Mouse (Mus musculus) intestine, embryonic 15.5 days (tissue): ENCODE measurements around the gene Ptpn7. TPM values are rescaled to one million over a fixed set of nuclear protein-coding genes. Genes with fewer than 3 reads are reported as not detected.

ENCODE experiments used
- polyA plus RNA-seq: library from polyadenylated mRNA; unstranded; fragments of >200 nt; fragmentation: Nextera tagmentation; extraction: Ambion mirVana; gene quantifications from 2 replicates; pipeline ENCODE4 v1.2.1, GENCODE M21; 2015

The Ptpn7 gene
- polyA plus RNA-seq, 1 experiment from 2014 or later = 2.0 TPM

Other genes starting within 250 kb of the Ptpn7 start
- 18.0 and 19.3 TPM in 2 replicates for gene Ppp1r12b, start 176.8 kb upstream of the Ptpn7 start, polyA plus RNA-seq
- 31.1 and 31.9 TPM in 2 replicates for gene Ube2t, start 170.1 kb upstream of the Ptpn7 start, polyA plus RNA-seq
- gene Lgr6, start 27.4 kb upstream of the Ptpn7 start, polyA plus RNA-seq = 0.45 and 0.49 TPM in 2 replicates
- 60.6 TPM in 2 replicates for gene Arl8a, start 14.1 kb downstream of the Ptpn7 start, polyA plus RNA-seq
- 0.47 and 0.73 TPM in 2 replicates for gene Gpr37l1, start 35.0 kb downstream of the Ptpn7 start, polyA plus RNA-seq
- 209 and 213 TPM in 2 replicates for gene Elf3, start 125.9 kb downstream of the Ptpn7 start, polyA plus RNA-seq
- gene Rnpep, start 151.4 kb downstream of the Ptpn7 start, polyA plus RNA-seq = 155 and 158 TPM in 2 replicates
- 246 and 278 TPM in 2 replicates for gene Timm17a, start 181.1 kb downstream of the Ptpn7 start, polyA plus RNA-seq
- gene Lmod1, start 192.1 kb downstream of the Ptpn7 start, polyA plus RNA-seq = 11.1 and 11.2 TPM in 2 replicates
- gene Shisa4, start 242.5 kb downstream of the Ptpn7 start, polyA plus RNA-seq = 29.5 and 30.2 TPM in 2 replicates